In the genomic region with DNA sequence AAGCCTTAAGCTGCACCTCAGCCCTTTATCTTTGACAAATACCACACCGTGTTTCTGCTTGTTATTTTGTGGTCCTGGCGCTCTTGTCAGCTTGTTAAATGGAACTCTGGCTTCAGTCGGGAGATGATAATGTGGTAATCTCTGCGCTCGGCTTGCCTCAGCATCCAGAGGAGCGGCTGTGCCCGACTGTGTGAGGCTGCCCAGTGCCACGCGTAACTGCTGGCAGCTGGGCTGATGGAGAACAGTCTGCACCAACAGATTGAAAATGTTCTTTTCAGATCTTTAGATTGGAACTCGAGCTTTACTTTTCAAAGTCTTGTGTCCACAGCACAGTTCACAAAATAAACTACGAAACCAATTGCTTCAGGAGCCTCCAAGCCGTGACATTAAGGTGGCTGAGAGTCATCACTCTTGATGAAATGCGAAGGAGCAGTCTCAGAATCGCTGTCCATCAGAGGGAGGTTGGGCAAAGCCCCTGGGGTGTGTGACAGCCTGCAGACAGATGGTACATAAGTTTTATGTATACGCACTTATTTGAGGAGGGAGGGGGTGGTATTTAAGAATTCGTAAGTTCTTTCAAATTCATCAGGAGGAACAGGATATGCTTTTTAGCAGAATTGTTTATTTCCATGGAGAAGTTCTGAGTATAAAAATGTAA, we compare ENCODE assay signal across 8 mouse cellular contexts.
DNase-seq lines count a peak whose midpoint lies in the region; ATAC-seq lines count a peak whose summit lies in the region.

No protein-coding gene starts in this region.

- H3K27me3 ChIP-seq in intestine, embryonic 14.5 days (replicated peaks; ENCODE audit: control insufficient read depth, insufficient read depth, low read length): no peaks in the 10 kb centered on the region
- no peaks in the 10 kb centered on the region for H3K27me3 ChIP-seq in intestine, embryonic 16.5 days (replicated peaks; ENCODE audit: control insufficient read depth, insufficient read depth, low read length)
- no peaks in the 10 kb centered on the region for H3K27me3 ChIP-seq in embryonic facial prominence, embryonic 10.5 days (replicated peaks; ENCODE audit: low read depth, poor library complexity, severe bottlenecking)
- no peaks in the 10 kb centered on the region for H3K27me3 ChIP-seq in midbrain, embryonic 15.5 days (replicated peaks)
- H3K27me3 ChIP-seq in intestine, embryonic 15.5 days (replicated peaks): no peaks in the 10 kb centered on the region

- no peak overlapping the region for H3K4me3 ChIP-seq in intestine, embryonic 14.5 days (ENCODE audit: low read depth, low read length)
- H3K4me3 ChIP-seq in intestine, embryonic 16.5 days (ENCODE audit: low read length): no peak overlapping the region
- H3K4me3 ChIP-seq in embryonic facial prominence, embryonic 10.5 days: no peak overlapping the region
- H3K4me3 ChIP-seq in midbrain, embryonic 15.5 days: no peak overlapping the region
- H3K4me3 ChIP-seq in intestine, embryonic 15.5 days (replicated peaks): no peak overlapping the region

- DNase-seq in intestine, embryonic 14.5 days (ENCODE audit: low spot score): peak; percentile 53
- DNase-seq in embryonic facial prominence, embryonic 10.5 days (ENCODE audit: low spot score): peak; percentile 40
- DNase-seq in layer of hippocampus, adult 18-20 months (ENCODE audit: low spot score in 2 of 2): peak; percentile 8 to 47
- DNase-seq in spleen, postnatal 10 days (ENCODE audit: low spot score in 2 of 2): no peak
- no peak for DNase-seq in liver

- no peak for ATAC-seq in intestine, embryonic 14.5 days (replicated peaks; ENCODE audit: low FRiP score, low TSS enrichment, low read depth)
- no peak for ATAC-seq in intestine, embryonic 16.5 days
- ATAC-seq in midbrain, embryonic 15.5 days (replicated peaks): peak; percentile 85; the same call in 1 of the 2 replicates
- ATAC-seq in intestine, embryonic 15.5 days: no peak

- no peak overlapping the region for H3K27ac ChIP-seq in intestine, embryonic 14.5 days (ENCODE audit: low read depth)
- no peak overlapping the region for H3K27ac ChIP-seq in intestine, embryonic 16.5 days (ENCODE audit: low read length)
- H3K27ac ChIP-seq in embryonic facial prominence, embryonic 10.5 days (replicated peaks): peak overlapping the region; percentile 62
- H3K27ac ChIP-seq in midbrain, embryonic 15.5 days: no peak overlapping the region
- no peak overlapping the region for H3K27ac ChIP-seq in intestine, embryonic 15.5 days

- H3K4me2 ChIP-seq in intestine, embryonic 14.5 days (ENCODE audit: low read length): peak overlapping the region; percentile 25
- no peak overlapping the region for H3K4me2 ChIP-seq in intestine, embryonic 16.5 days (ENCODE audit: low read depth, low read length)
- H3K4me2 ChIP-seq in midbrain, embryonic 15.5 days: peak overlapping the region; percentile 35
- H3K4me2 ChIP-seq in intestine, embryonic 15.5 days (replicated peaks): no peak overlapping the region

- no peak overlapping the region for H3K9ac ChIP-seq in intestine, embryonic 14.5 days (ENCODE audit: low read length)
- no peak overlapping the region for H3K9ac ChIP-seq in intestine, embryonic 16.5 days (ENCODE audit: low read depth, low read length)
- H3K9ac ChIP-seq in midbrain, embryonic 15.5 days: no peak overlapping the region
- no peak overlapping the region for H3K9ac ChIP-seq in intestine, embryonic 15.5 days

- peaks cover 3% of the 10 kb centered on the region; the same call in 1 of the 2 replicates for H3K4me1 ChIP-seq in intestine, embryonic 14.5 days (replicated peaks; ENCODE audit: control insufficient read depth, insufficient read depth, low read length)
- H3K4me1 ChIP-seq in intestine, embryonic 16.5 days (ENCODE audit: control insufficient read depth, insufficient read depth, low read length): no peaks in the 10 kb centered on the region
- peaks cover 49% of the 10 kb centered on the region for H3K4me1 ChIP-seq in embryonic facial prominence, embryonic 10.5 days
- peaks cover 13% of the 10 kb centered on the region for H3K4me1 ChIP-seq in midbrain, embryonic 15.5 days
- no peaks in the 10 kb centered on the region for H3K4me1 ChIP-seq in intestine, embryonic 15.5 days (replicated peaks)

- H3K36me3 ChIP-seq in intestine, embryonic 14.5 days (ENCODE audit: control insufficient read depth, insufficient read depth, low read length): no peaks in the 10 kb centered on the region
- H3K36me3 ChIP-seq in intestine, embryonic 16.5 days (ENCODE audit: control insufficient read depth, insufficient read depth, low read length): no peaks in the 10 kb centered on the region
- no peaks in the 10 kb centered on the region for H3K36me3 ChIP-seq in embryonic facial prominence, embryonic 10.5 days (replicated peaks)
- H3K36me3 ChIP-seq in midbrain, embryonic 15.5 days (replicated peaks): no peaks in the 10 kb centered on the region
- no peaks in the 10 kb centered on the region for H3K36me3 ChIP-seq in intestine, embryonic 15.5 days

- WGBS in intestine, embryonic 14.5 days: 26% methylated on average over 16 of the region's 16 CpGs
- WGBS in intestine, embryonic 16.5 days: 28% methylated on average over 16 of the region's 16 CpGs
- 39% methylated on average over 16 of the region's 16 CpGs for WGBS in embryonic facial prominence, embryonic 10.5 days
- 17% methylated on average over 16 of the region's 16 CpGs for WGBS in midbrain, embryonic 15.5 days
- 28% methylated on average over 16 of the region's 16 CpGs for WGBS in intestine, embryonic 15.5 days

- H3K9me3 ChIP-seq in intestine, embryonic 14.5 days (ENCODE audit: control insufficient read depth, low read length): no peaks in the 10 kb centered on the region
- no peaks in the 10 kb centered on the region for H3K9me3 ChIP-seq in intestine, embryonic 16.5 days (ENCODE audit: control insufficient read depth, low read length)
- H3K9me3 ChIP-seq in embryonic facial prominence, embryonic 10.5 days: no peaks in the 10 kb centered on the region
- H3K9me3 ChIP-seq in midbrain, embryonic 15.5 days: no peaks in the 10 kb centered on the region
- H3K9me3 ChIP-seq in intestine, embryonic 15.5 days: no peaks in the 10 kb centered on the region

Comparison
In these comparisons a context has a peak if more than half of its experiments do, and no peak if none do; other contexts are left out.
1. H3K4me2 ChIP-seq: peak in intestine, embryonic 14.5 days (single experiment) and midbrain, embryonic 15.5 days (single experiment); none in intestine, embryonic 16.5 days (single experiment) and intestine, embryonic 15.5 days (single experiment).
2. DNase-seq: peak in intestine, embryonic 14.5 days (single experiment), embryonic facial prominence, embryonic 10.5 days (single experiment) and layer of hippocampus, adult 18-20 months (2 of 2); none in spleen, postnatal 10 days (0 of 2) and liver (single experiment).